Mouse (Mus musculus): Measurements from ENCODE around the gene Ahcyl2.

The Ahcyl2 gene

GRCm38 (mm10) chr6:29770672-29771321, 3.0 kb downstream of the Ahcyl2 start:
- DNase-seq: no peak

GRCm38 (mm10) chr6:29772236-29772635, 4.4 kb downstream of the Ahcyl2 start:
- DNase-seq: no peak

GRCm38 (mm10) chr6:29774161-29774560, 6.3 kb downstream of the Ahcyl2 start:
- DNase-seq: no peak

- DNase-seq: peak; percentile 93
These were observed 7.8 kb downstream of the Ahcyl2 start for GRCm38 (mm10) chr6:29775609-29776008.

GRCm38 (mm10) chr6:29776542-29777237, 8.9 kb downstream of the Ahcyl2 start:
- DNase-seq: no peak

- peak; percentile 73 for DNase-seq
These were observed 9.4 kb downstream of the Ahcyl2 start for GRCm38 (mm10) chr6:29777238-29777555.

GRCm38 (mm10) chr6:29780082-29780481, 12.3 kb downstream of the Ahcyl2 start:
- DNase-seq: no peak

- DNase-seq: no peak
These were observed 12.8 kb downstream of the Ahcyl2 start for GRCm38 (mm10) chr6:29780571-29780970.

- no peak for DNase-seq
These were observed 14.4 kb downstream of the Ahcyl2 start for GRCm38 (mm10) chr6:29782239-29782638.

GRCm38 (mm10) chr6:29783960-29784359, 16.1 kb downstream of the Ahcyl2 start:
- DNase-seq: peak; percentile 57

GRCm38 (mm10) chr6:29784413-29785021, 16.7 kb downstream of the Ahcyl2 start:
- DNase-seq: no peak

GRCm38 (mm10) chr6:29785759-29786158, 17.9 kb downstream of the Ahcyl2 start:
- no peak for DNase-seq

- no peak for DNase-seq
These were observed 21.1 kb downstream of the Ahcyl2 start for GRCm38 (mm10) chr6:29788779-29789350.

GRCm38 (mm10) chr6:29790014-29790698, 22.3 kb downstream of the Ahcyl2 start:
- DNase-seq: no peak

GRCm38 (mm10) chr6:29793520-29793919, 25.7 kb downstream of the Ahcyl2 start:
- DNase-seq: no peak

- no peak for DNase-seq
These were observed 26.8 kb downstream of the Ahcyl2 start for GRCm38 (mm10) chr6:29794582-29794981.

GRCm38 (mm10) chr6:29802979-29803378, 35.2 kb downstream of the Ahcyl2 start:
- no peak for DNase-seq

GRCm38 (mm10) chr6:29804006-29804405, 36.2 kb downstream of the Ahcyl2 start:
- DNase-seq: peak; percentile 81

GRCm38 (mm10) chr6:29805381-29805780, 37.6 kb downstream of the Ahcyl2 start:
- no peak for DNase-seq

GRCm38 (mm10) chr6:29812076-29812475, 44.3 kb downstream of the Ahcyl2 start:
- DNase-seq: no peak

GRCm38 (mm10) chr6:29812651-29813050, 44.8 kb downstream of the Ahcyl2 start:
- no peak for DNase-seq

GRCm38 (mm10) chr6:29814616-29815015, 46.8 kb downstream of the Ahcyl2 start:
- DNase-seq: no peak

GRCm38 (mm10) chr6:29815060-29815459, 47.2 kb downstream of the Ahcyl2 start:
- DNase-seq: no peak
